Mouse (Mus musculus) ES-E14 (cell line): ENCODE data around the gene Klf3.

Source experiments
- MAFK ChIP-seq: IDR thresholded peaks from 2 replicates; pipeline ENCODE4 v1.6.1; 2014; ENCODE audit warnings: mild to moderate bottlenecking, low read depth, low read length, inconsistent platforms; ENCODE audit not compliant: insufficient read depth
- ZNF384 ChIP-seq: IDR thresholded peaks from 2 replicates; pipeline ENCODE4 v1.6.1; 2012; ENCODE audit warnings: low read depth, low read length, inconsistent platforms

DNA sequence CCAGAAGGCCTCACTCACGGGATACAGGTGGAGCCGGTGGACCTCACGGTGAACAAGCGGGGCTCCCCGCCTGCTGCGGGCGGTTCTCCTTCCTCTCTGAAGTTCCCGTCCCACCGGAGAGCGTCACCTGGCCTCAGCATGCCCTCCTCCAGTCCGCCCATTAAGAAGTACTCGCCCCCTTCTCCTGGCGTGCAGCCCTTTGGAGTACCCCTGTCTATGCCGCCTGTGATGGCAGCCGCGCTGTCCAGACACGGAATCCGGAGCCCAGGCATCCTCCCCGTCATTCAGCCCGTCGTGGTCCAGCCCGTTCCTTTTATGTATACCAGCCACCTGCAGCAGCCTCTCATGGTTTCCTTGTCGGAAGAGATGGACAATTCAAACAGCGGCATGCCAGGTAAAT is 18.8 kb downstream of the Klf3 start:
- TF ChIP-seq ZNF384 (no peak), MAFK (no peak)
